Mouse (Mus musculus): ENCODE data around the gene Tmco3. TPM values are rescaled to one million over a fixed set of nuclear protein-coding genes. Genes with fewer than 3 reads are reported as not detected.
A peak's percentile ranks its signal among the peaks of the same experiment; 100 is the strongest.

Gene Tmco3
- polyA plus RNA-seq, 1 experiment from 2014 or later, result 32.1 TPM

DNA sequence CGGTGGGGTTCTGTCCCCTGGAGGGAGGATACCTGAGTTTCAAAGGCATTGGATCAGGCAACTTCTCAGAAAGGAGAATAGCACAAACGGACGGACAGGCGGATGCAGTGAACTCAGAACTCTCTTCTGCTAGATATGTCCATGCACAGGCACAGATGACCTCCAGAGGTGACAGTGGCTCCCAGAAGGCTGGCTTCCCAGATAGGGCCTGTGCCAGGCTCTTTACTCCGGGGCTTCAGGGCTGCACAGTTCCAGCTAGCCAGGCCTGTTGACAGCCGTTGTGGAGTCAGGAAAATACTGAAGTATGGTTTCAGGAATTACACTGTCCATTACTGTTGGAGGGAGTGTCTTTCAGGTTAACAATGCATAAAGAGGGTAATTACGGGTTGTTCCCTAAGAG lies 62.1 kb downstream of the Tmco3 start:
- 0 out of 2 replicates have a peak, but pooled peaks have one; percentile 24 for ATAC-seq (replicated peaks; ENCODE audit: extremely low read depth, insufficient read depth, low FRiP score)
- no peak overlapping the region for H3K4me3 ChIP-seq (ENCODE audit: low read length)
- H3K36me3 ChIP-seq (ENCODE audit: control insufficient read depth, insufficient read depth), result peaks cover 42% of the 10 kb centered on the region
- H3K4me1 ChIP-seq (ENCODE audit: control insufficient read depth, insufficient read depth, low read length), result peaks cover 17% of the 10 kb centered on the region
- no peak overlapping the region for H3K9ac ChIP-seq (ENCODE audit: low read length)
- no peaks in the 10 kb centered on the region for H3K9me3 ChIP-seq (replicated peaks; ENCODE audit: control insufficient read depth, low read length)
- WGBS, result 58% methylated on average over 7 of the region's 7 CpGs
- no peaks in the 10 kb centered on the region for H3K27me3 ChIP-seq (ENCODE audit: control insufficient read depth, insufficient read depth, low read length)
- peak overlapping the region; percentile 52 for H3K27ac ChIP-seq (ENCODE audit: low read length)
- H3K4me2 ChIP-seq (ENCODE audit: low read depth, low read length), result no peak overlapping the region

DNA sequence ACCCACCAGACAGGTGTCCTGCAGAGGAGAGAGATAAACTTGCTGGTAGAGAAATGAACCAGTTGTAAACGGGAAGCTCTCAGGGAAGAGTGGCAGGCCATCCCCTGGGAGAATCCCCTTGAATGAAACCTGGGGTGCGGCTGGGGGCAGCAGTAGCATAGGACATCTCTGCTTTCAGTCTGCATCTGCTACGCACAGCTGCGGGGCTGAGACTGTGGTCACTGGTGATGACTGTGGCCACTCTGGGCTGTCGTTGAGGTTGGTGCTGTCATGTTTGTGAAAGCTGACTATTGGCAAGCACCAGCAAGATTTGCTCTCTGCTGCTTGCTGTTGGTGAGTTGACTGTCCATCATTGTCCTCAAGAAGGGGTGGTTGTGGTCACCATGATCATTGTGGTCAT lies 63.6 kb downstream of the Tmco3 start:
- no peak overlapping the region for H3K4me2 ChIP-seq (ENCODE audit: low read depth, low read length)
- no peak overlapping the region for H3K27ac ChIP-seq (ENCODE audit: low read length)
- H3K4me1 ChIP-seq (ENCODE audit: control insufficient read depth, insufficient read depth, low read length), result peaks cover 17% of the 10 kb centered on the region
- peaks cover 42% of the 10 kb centered on the region for H3K36me3 ChIP-seq (ENCODE audit: control insufficient read depth, insufficient read depth)
- 75% methylated on average over 5 of the region's 5 CpGs for WGBS
- H3K4me3 ChIP-seq (ENCODE audit: low read length), result no peak overlapping the region
- no peaks in the 10 kb centered on the region for H3K27me3 ChIP-seq (ENCODE audit: control insufficient read depth, insufficient read depth, low read length)
- no peak for ATAC-seq (replicated peaks; ENCODE audit: extremely low read depth, insufficient read depth, low FRiP score)
- no peaks in the 10 kb centered on the region for H3K9me3 ChIP-seq (replicated peaks; ENCODE audit: control insufficient read depth, low read length)
- H3K9ac ChIP-seq (ENCODE audit: low read length), result no peak overlapping the region

DNA sequence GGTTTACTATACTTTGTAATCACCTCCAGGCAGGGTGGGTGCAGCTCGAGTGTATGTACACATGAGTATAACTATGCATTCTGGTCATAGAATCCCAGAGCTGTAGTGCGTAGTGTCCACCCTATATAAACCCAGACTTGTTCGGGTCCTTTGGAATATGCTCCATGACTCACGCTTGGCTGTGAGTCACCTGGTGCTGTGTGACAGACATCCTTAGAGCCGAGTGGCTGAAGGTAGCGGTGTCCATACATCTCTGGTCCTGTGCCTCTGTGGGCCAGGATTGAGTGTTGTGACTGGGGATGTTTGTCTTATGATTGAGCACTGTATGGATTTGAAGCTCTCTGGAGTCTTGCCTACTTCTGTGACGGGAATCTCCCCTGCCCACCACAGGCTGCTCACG lies 64.6 kb downstream of the Tmco3 start:
- Histone ChIP-seq H3K27me3 (ENCODE audit: control insufficient read depth, insufficient read depth, low read length) (no peaks in the 10 kb centered on the region), H3K36me3 (ENCODE audit: control insufficient read depth, insufficient read depth) (peaks cover 43% of the 10 kb centered on the region), H3K9me3 (replicated peaks; ENCODE audit: control insufficient read depth, low read length) (no peaks in the 10 kb centered on the region), H3K9ac (ENCODE audit: low read length) (no peak overlapping the region), H3K27ac (ENCODE audit: low read length) (no peak overlapping the region), H3K4me3 (ENCODE audit: low read length) (no peak overlapping the region), H3K4me2 (ENCODE audit: low read depth, low read length) (no peak overlapping the region), H3K4me1 (ENCODE audit: control insufficient read depth, insufficient read depth, low read length) (peaks cover 17% of the 10 kb centered on the region)
- 80% methylated on average over 8 of the region's 8 CpGs for WGBS
- no peak for ATAC-seq (replicated peaks; ENCODE audit: extremely low read depth, insufficient read depth, low FRiP score)

GRCm38 (mm10) chr8:13353155-13353833 lies 65.3 kb downstream of the Tmco3 start:
- ATAC-seq (replicated peaks; ENCODE audit: extremely low read depth, insufficient read depth, low FRiP score), result no peak
- H3K27me3 ChIP-seq (ENCODE audit: control insufficient read depth, insufficient read depth, low read length), result no peaks in the 10 kb centered on the region
- no peak overlapping the region for H3K9ac ChIP-seq (ENCODE audit: low read length)
- peaks cover 39% of the 10 kb centered on the region for H3K36me3 ChIP-seq (ENCODE audit: control insufficient read depth, insufficient read depth)
- H3K4me1 ChIP-seq (ENCODE audit: control insufficient read depth, insufficient read depth, low read length), result peaks cover 17% of the 10 kb centered on the region
- no peak overlapping the region for H3K27ac ChIP-seq (ENCODE audit: low read length)
- no peak overlapping the region for H3K4me2 ChIP-seq (ENCODE audit: low read depth, low read length)
- 64% methylated on average over 9 of the region's 9 CpGs for WGBS
- H3K4me3 ChIP-seq (ENCODE audit: low read length), result no peak overlapping the region
- no peaks in the 10 kb centered on the region for H3K9me3 ChIP-seq (replicated peaks; ENCODE audit: control insufficient read depth, low read length)

DNA sequence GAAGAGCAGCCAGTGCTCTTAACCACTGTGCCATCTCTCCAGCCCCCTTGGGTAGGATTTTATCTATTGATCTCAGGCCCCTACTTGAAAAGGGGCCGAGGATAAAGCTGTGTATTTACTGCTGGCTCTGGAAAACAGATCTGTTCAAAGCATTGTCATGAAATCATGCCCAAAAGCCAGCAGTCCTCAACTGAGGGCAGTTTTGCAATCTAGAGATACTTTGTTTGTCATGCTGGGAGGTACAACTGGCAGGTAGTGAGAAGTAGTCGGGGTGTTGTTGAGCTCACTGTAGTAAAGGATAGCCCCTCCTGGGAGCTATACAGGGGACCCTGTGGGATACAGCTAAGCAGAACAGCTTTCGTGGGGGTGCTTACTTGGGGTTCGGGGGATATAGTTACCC lies 65.9 kb downstream of the Tmco3 start:
- 88% methylated on average over 4 of the region's 4 CpGs for WGBS
- no peak for ATAC-seq (replicated peaks; ENCODE audit: extremely low read depth, insufficient read depth, low FRiP score)
- Histone ChIP-seq H3K27me3 (ENCODE audit: control insufficient read depth, insufficient read depth, low read length) (no peaks in the 10 kb centered on the region), H3K36me3 (ENCODE audit: control insufficient read depth, insufficient read depth) (peaks cover 37% of the 10 kb centered on the region), H3K9me3 (replicated peaks; ENCODE audit: control insufficient read depth, low read length) (no peaks in the 10 kb centered on the region), H3K9ac (ENCODE audit: low read length) (no peak overlapping the region), H3K4me3 (ENCODE audit: low read length) (no peak overlapping the region), H3K27ac (ENCODE audit: low read length) (no peak overlapping the region), H3K4me2 (ENCODE audit: low read depth, low read length) (no peak overlapping the region), H3K4me1 (ENCODE audit: control insufficient read depth, insufficient read depth, low read length) (peaks cover 17% of the 10 kb centered on the region)

GRCm38 (mm10) chr8:13356221-13356620 lies 68.2 kb downstream of the Tmco3 start:
- H3K4me1 ChIP-seq (ENCODE audit: control insufficient read depth, insufficient read depth, low read length), result 0 out of 2 replicates have a peak, but pooled peaks cover 3% of the 10 kb centered on the region
- WGBS, result 83% methylated on average over 6 of the region's 6 CpGs
- H3K36me3 ChIP-seq (ENCODE audit: control insufficient read depth, insufficient read depth), result peaks cover 47% of the 10 kb centered on the region
- no peak overlapping the region for H3K9ac ChIP-seq (ENCODE audit: low read length)
- H3K4me3 ChIP-seq (ENCODE audit: low read length), result no peak overlapping the region
- no peaks in the 10 kb centered on the region for H3K9me3 ChIP-seq (replicated peaks; ENCODE audit: control insufficient read depth, low read length)
- H3K27ac ChIP-seq (ENCODE audit: low read length), result no peak overlapping the region
- ATAC-seq (replicated peaks; ENCODE audit: extremely low read depth, insufficient read depth, low FRiP score), result no peak
- H3K4me2 ChIP-seq (ENCODE audit: low read depth, low read length), result no peak overlapping the region
- no peaks in the 10 kb centered on the region for H3K27me3 ChIP-seq (ENCODE audit: control insufficient read depth, insufficient read depth, low read length)

DNA sequence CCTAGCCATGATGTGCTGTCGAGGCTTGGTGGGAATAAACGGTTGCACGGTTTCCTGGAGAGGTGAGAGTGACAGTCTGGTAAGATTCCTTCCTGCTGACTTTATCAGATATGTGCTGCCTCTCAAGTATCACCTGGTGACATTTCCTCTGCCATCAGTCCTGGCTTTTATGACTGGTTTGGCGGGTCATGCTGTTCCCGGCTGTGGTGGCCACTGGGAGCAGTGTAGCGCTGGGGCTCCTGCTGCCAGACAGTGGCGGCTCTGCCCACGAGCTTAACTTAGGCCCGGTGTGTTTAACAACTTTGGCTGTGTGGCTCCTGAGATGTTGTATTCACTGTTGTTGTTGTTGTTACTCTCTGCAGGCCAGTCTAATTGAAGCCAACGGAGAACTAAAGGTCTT lies 68.7 kb downstream of the Tmco3 start:
- 63% methylated on average over 10 of the region's 10 CpGs for WGBS
- no peak overlapping the region for H3K4me3 ChIP-seq (ENCODE audit: low read length)
- H3K27me3 ChIP-seq (ENCODE audit: control insufficient read depth, insufficient read depth, low read length), result no peaks in the 10 kb centered on the region
- no peak for ATAC-seq (replicated peaks; ENCODE audit: extremely low read depth, insufficient read depth, low FRiP score)
- peaks cover 47% of the 10 kb centered on the region for H3K36me3 ChIP-seq (ENCODE audit: control insufficient read depth, insufficient read depth)
- no peak overlapping the region for H3K9ac ChIP-seq (ENCODE audit: low read length)
- no peaks in the 10 kb centered on the region; the same call in 1 of the 2 replicates for H3K9me3 ChIP-seq (replicated peaks; ENCODE audit: control insufficient read depth, low read length)
- H3K27ac ChIP-seq (ENCODE audit: low read length), result no peak overlapping the region
- no peak overlapping the region for H3K4me2 ChIP-seq (ENCODE audit: low read depth, low read length)
- 0 out of 2 replicates have a peak, but pooled peaks cover 3% of the 10 kb centered on the region for H3K4me1 ChIP-seq (ENCODE audit: control insufficient read depth, insufficient read depth, low read length)

DNA sequence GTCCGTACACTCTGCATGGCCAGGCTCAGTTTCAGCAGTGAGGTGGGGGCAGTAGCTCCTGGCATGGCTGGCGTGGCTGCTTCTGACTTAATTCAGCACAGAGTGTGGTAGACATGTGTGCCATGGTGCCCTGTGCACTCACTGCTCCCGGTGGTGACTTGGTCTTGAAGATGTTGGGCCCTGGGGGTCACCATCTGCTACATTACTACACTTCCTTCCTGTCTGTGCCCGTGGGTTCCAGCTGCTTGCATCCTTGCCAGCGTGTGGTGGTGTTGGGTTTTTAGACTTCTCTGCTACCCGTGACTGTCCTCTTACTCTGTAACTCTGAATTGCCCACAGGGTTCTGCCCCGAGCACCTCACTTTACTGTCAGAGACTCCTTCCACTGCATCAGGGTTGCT lies 72.2 kb downstream of the Tmco3 start:
- H3K9me3 ChIP-seq (replicated peaks; ENCODE audit: control insufficient read depth, low read length), result no peaks in the 10 kb centered on the region; the same call in 1 of the 2 replicates
- H3K36me3 ChIP-seq (ENCODE audit: control insufficient read depth, insufficient read depth), result peaks cover 68% of the 10 kb centered on the region
- no peak overlapping the region for H3K4me3 ChIP-seq (ENCODE audit: low read length)
- 86% methylated on average over 7 of the region's 7 CpGs for WGBS
- H3K27me3 ChIP-seq (ENCODE audit: control insufficient read depth, insufficient read depth, low read length), result no peaks in the 10 kb centered on the region
- H3K4me2 ChIP-seq (ENCODE audit: low read depth, low read length), result no peak overlapping the region
- H3K4me1 ChIP-seq (ENCODE audit: control insufficient read depth, insufficient read depth, low read length), result no peaks in the 10 kb centered on the region
- no peak overlapping the region for H3K27ac ChIP-seq (ENCODE audit: low read length)
- H3K9ac ChIP-seq (ENCODE audit: low read length), result no peak overlapping the region
- no peak for ATAC-seq (replicated peaks; ENCODE audit: extremely low read depth, insufficient read depth, low FRiP score)

- 98% methylated on average over 6 of the region's 6 CpGs for WGBS
- Histone ChIP-seq H3K36me3 (ENCODE audit: control insufficient read depth, insufficient read depth) (peaks cover 74% of the 10 kb centered on the region), H3K9me3 (replicated peaks; ENCODE audit: control insufficient read depth, low read length) (no peaks in the 10 kb centered on the region; the same call in 1 of the 2 replicates), H3K27me3 (ENCODE audit: control insufficient read depth, insufficient read depth, low read length) (no peaks in the 10 kb centered on the region), H3K4me2 (ENCODE audit: low read depth, low read length) (no peak overlapping the region), H3K4me1 (ENCODE audit: control insufficient read depth, insufficient read depth, low read length) (no peaks in the 10 kb centered on the region), H3K4me3 (ENCODE audit: low read length) (no peak overlapping the region), H3K27ac (ENCODE audit: low read length) (no peak overlapping the region), H3K9ac (ENCODE audit: low read length) (no peak overlapping the region)
- ATAC-seq (replicated peaks; ENCODE audit: extremely low read depth, insufficient read depth, low FRiP score), result no peak
These were observed 73.9 kb downstream of the Tmco3 start for GRCm38 (mm10) chr8:13361865-13362264.
